Mouse (Mus musculus) spleen, adult 12 weeks (tissue): ENCODE measurements around the gene T.
"Not testable (repeated sequence)": the region's sequence is repeated elsewhere in the genome, so short reads cannot be mapped to it uniquely, and the experiment has no call there.

ENCODE experiments used
- DNase-seq: peaks from one replicate; pipeline ENCODE4 v3.0.0; 2022; ENCODE audit warnings: low spot score

T gene

DNA sequence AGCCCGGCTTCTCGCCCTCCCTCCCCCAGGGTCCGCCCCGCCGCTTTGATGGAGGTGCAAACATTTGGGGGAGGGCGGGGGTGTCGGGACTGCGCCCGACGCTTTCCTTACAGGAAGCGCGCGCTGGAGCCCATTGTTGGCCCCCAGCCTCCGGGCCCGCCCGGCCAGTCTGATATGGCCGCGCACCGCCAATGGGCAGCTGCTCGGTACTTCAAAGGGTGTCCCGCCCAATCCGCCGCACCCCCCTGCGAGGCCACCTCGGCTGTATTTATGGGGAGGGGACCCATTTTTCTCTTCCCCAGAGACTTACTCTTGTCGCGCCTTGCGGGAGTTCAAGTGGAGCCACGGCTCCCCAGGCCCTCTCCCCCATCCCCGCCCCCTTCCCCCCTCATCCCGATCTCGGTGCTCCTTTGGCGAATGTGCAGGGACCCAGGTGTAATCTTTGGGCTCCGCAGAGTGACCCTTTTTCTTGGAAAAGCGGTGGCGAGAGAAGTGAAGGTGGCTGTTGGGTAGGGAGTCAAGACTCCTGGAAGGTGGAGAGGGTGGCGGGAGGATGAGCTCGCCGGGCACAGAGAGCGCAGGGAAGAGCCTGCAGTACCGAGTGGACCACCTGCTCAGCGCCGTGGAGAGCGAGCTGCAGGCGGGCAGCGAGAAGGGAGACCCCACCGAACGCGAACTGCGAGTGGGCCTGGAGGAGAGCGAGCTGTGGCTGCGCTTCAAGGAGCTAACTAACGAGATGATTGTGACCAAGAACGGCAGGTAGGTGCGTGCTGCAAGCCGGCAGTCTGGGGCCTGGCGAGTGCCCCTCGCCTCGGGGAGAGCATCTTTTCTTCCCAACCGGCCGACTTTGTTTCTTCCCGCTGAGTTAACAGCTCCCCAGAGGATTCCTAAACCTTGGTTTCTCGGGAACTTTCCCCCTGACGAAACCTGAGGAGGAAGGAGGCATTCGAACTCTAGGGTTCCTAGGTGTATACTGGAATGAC, at the start of gene T:
T (plus strand) TSS at position 446 of the 983 bp plus-strand sequence.
- no peak for DNase-seq

DNA sequence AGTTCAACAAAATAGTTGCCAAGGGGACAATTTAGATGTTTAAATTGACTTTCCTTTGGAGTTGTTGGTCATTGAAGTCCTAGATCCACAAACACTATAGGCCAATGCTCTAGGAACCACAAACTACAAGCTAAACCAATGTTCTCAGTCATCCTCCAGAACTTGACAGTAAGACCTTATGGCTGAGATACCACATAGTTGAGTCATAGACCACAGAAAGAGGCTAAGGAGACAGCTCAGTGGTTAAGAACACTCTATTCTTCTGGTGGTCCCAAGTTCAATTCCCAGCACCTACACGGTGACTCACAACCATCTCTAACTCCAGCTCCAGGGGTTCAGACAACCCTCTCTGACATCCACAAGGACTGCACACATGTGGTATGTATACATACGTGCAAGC, 48.8 kb upstream of the T start:
- no peak for DNase-seq

DNA sequence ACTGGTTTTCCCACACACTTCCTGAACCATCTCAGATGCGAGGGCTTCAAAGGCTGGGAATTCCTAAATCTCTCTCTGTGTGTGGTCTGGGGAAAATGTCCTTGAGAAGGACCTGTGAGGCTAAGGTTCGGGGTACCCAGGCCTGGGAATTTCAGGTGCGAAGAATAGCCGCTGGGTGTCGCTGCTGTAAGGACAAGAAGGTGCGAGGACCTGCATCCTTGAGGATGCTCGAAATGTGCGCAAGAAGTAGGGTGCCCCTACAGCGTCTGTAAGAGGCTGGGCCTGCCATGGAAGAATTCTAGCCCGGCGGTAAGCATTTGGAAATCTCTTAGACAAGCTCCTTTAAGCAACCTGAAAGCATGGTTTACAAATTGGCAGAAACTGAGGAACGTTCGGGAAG, 45.8 kb upstream of the T start:
- no peak for DNase-seq

DNA sequence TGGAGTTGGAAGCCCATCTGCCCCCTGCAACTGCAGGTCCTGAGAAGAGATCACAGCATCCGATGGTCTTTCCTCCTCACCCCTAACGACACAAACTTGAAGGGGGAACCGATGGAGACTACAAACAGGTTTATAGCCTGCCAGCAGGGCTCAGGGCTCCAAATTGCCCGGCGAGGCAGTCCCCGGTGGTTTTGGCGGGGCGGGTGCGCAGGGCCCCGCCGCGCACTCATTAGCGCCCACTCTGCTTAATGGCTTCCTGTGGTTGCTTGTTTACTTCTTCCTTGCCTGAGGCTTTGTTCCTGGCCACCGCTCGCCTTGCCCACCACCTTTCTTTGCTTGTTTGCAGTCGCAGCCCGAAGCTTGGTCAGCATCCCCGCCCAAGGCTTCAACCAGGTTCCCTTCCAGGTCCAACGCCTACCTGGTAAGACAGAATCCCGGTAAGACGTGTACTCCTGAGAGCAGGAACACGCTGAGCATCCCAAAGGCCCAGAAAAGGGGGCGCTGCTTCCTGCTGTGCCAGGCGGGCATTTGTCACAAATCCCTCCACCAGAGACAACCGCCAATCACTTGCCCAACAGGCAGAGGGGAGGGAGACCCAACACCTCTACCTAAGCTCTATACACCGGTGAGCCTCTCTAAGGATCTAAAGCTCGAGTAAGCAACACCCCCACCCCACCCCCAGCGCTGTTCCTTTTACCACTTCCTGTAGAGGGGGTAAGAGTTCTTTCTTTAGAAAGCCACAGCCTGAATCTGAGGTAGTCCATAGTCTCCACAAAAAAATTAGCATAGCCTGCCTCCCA, 45.0 kb upstream of the T start:
- DNase-seq: no peak

DNA sequence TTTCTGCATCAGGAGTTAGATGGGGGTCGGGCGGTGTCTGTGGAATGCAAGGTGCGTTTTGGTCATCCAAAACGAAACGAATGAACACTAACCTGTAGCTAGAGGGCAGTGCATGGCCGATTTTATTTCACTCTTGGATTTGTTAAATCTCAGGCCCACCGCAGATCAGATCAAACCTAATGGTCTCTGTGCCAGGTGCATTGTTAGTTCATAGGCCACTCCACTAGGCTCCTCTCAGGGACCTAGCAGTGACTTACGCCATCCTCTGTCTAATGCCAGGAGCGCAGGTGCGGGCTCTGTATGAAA, 44.5 kb upstream of the T start:
- DNase-seq: no peak

DNA sequence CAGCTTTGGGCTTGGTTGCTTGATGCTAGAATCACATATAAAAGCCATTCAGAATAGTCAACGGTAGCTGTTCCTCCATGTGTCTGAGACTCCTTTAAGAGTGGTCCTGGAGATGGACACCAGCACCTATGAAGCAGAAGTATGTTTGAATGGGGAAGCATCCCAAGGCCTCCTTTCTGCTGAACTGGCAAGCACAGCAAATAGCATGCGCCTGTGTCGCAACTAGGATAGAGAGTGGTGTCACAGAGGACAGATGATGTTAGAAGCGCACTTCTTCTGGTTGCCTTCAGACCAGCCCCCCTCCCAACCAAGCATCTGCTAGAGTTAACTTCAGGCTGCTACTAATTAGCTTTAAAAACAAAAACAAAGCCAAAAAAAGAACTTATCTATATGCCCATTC, 43.7 kb upstream of the T start:
- no peak for DNase-seq

DNA sequence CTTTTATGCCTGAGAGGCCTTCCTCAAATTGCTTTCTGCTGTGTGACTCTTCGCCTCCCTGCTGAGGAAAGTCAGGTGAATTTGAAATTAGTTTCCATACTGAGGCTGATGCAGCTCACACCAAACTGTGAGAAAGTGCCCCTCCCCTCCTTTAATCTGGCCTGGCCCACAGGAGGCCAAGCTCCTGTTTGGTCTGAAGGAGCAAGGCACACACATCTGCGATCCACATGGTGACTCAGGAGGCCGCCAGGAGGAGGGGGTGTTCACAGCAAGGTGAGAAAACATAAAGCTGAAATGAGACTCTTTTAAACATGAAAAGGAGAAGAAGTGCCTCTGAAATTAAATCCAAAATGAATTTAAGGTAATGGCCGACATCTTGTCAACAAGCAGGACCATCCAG, 37.9 kb upstream of the T start:
- DNase-seq: no peak

DNA sequence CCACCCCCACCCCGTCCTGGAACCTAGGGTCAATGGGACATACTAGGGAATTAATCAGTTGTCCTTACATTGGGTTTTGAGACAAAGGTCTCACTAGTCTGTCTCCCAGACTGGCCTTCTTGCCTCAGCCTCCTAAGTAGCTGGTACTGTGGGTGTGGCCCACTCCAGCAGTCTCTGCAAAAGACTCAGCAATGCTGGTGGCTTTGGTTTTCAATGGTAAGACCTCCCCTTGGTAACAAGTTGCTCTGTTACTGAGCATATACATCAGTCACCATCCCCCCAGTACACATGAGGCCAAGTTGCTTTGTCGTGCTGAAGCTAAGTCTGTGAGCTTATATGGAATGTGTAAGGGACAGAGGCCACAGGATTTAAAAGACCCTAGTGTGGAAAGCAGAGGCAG, 36.3 kb upstream of the T start:
- DNase-seq: no peak

DNA sequence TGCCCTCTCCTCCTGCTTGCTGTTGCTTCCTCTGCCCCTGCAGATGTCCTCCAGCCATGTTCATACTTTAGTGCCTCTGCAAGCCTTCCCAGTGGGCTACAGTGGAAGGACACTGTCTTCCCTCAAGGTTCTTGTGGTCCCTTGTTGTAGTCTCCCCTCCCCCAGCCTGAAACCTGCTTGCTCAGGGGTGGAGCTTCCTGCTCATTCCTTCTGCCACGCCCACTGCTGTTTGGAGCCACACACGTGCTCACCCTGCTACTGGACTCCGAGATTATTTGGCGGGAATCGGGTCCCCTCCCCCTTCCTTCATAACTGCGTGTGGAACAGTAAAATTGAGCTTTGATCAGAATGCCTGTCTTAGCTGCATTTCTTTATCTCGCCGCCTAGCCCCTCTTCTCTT, 30.3 kb upstream of the T start:
- DNase-seq: not testable (repeated sequence)

DNA sequence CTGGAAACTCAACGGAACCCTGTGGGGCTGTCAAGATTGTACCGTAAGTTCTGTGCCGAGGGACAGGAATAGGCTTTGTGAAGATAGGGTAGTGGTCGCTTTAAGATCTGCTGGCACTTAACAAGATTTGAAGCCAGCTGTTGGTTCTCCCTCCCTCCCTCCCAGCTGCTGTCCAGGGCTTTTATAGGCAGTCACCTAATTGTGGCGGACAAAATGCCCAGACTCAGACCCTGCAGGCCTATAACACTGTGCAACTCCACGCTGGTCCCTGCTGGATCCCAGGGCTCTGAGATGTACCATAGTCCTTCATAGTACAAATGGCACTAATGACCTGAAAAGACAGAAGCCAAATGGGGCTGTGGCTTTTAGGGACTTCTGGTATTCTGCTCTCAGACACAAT, 27.9 kb upstream of the T start:
- no peak for DNase-seq

DNA sequence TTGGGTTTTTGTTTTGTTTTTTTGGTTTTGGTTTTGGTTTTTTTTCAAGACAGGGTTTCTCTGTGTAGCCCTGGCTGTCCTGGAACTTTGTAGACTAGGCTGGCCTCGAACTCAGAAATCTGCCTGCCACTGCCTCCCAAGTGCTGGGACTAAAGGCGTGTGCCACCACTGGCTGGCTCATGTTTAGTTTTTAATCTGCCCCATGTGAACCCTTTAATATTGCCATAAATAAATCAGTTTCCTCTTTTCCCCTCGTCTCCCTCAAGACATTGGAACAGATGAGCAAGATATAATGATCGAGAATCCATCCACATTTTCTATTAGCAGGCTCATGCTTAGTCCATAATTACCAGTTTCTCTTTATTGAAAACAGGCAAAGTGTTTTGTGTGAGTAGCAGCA, 26.2 kb upstream of the T start:
- not testable (repeated sequence) for DNase-seq

DNA sequence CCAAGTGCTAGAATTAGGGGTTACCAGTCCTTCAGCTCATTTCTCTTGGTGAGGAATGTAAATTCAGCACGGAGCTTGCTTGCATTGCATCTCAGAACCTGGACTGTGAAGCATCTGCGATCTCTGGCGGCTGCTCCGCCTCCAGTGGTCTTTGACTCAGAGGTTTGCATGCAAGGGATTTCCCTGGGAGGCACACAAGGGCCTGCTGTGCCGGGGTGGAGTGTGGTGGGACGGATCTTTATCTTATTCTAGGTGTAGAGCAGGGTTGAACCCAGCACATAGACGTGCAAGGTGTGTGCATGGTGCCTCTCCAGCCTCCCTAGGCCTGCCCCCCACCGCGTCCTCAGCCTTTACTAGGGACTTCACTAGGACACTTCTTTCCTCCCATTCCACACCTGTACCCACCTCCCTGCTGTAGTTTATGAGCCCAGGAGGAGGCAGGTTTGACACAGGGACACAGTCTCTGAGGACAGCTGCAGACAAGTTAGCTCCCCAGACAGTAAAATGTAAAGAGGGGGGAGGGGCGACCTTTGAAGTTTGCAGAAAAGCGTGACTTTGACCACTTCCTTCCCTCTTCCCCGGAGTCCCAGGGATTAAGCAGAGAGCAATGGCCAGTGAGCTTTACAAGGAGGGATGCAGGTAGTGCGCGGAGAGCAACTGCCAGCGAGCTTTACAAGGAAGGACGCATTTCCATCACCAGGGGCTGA, 25.5 kb upstream of the T start:
- DNase-seq: no peak

DNA sequence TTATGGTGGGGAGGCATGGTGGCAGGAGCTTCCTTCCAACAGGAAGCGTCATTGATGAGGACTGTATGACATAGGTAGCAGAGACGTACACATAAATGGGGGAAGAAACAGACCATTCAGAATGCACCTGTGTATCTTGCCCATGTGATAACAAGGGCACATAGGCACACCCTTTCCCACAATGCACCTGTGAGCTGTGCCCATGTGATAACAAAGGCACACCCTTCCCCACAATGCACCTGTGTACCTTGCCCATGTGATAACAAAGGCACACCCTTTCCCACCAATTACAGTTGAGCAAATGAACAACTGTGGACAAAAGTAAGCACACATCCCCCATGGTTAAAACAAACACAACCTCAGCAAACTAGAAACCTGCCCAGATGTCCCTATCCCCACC, 23.9 kb upstream of the T start:
- no peak for DNase-seq

DNA sequence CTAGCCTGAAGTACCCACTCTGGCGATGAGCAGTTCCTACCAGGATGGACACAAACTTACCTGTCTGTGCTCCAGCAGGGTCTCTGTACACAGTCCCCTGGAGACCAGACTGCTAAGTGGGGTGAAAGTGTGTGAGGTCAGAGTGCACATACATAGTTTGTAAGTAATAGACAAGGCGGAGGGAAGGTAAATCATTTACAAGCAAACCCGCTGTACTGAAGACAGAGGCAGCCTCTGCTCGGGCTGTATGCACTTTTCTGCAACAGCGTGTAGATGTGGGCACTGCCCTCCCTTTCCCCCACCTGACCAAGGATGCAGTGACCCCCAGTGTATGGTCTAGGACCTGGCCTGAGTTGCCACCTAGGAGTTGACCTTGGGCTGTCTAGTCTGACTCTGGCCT, 20.6 kb upstream of the T start:
- no peak for DNase-seq

DNA sequence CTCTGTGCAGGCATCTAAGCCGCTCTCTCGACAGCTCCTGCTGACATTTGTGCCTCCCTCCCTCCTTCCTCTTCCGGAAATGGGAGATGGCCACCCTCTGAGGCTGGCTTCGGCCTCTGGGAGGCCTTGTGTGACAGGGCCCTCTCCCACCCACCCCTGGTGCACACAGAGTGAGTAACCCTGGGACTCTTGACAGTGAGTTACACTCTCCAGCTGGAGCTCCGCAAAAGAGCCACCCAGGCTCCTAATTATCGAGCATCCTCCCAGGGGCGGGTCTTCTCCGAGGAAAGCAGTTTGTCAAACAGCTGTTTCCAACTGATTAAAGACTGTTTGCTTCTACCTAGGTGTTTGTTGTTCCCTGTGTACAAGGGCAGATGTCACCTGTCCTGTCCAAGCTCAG, 18.7 kb upstream of the T start:
- no peak for DNase-seq

DNA sequence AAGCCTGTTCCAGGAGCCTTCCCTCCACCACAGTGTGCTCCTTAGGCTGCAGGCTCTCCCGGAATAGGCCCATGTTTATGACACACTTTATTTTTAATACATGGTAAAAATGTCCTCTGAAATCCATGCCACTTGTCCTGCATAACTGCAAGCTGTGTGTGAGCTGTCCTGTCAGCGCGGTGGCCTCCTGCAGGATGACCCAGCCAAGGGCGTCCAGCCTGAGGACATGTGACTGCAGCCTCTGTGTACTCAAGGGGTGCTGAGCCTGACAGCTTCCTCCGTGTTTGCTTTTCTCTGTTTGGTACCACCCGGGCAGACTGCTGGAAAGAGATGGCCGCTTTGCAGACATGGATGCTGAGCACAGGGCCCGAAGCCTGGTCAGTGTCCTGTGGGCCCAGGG, 17.4 kb upstream of the T start:
- no peak for DNase-seq

DNA sequence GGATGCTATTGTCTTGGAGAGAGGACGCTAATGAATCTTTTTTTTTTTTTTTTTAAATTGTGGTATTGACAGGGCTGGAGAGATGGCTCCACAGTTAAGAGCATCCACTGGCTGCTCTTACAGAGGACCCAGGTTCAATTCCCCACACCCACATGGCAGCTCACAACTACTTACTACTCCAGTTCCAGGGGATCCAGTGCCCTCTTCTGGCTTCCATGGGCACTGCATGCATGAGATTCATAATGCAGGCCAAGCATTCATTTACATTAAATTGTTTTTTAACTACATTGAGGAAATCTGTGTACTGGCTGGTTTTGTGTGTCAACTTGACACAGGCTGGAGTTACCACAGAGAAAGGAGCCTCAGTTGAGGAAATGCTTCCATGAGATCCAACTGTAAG, 13.5 kb upstream of the T start:
- no peak for DNase-seq

DNA sequence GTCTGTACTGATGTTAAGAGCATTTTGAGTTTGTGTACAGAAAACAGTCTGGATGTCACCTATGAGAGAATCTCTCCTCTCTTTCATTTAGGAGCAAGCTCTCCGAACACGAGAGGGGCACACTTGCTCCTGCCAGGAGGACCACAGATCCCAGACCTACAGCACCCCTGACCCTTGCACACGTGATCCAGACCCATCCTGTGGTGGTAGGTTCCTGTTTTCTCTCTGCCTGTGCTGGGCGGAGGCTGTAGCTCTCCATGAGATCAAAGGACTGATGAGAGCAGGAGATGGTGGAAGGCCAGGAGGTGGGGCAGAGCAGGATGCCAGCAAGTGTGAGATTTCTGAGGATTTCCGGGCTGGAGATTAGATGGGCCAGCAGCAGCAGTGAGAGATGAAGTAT, 12.7 kb upstream of the T start:
- no peak for DNase-seq

DNA sequence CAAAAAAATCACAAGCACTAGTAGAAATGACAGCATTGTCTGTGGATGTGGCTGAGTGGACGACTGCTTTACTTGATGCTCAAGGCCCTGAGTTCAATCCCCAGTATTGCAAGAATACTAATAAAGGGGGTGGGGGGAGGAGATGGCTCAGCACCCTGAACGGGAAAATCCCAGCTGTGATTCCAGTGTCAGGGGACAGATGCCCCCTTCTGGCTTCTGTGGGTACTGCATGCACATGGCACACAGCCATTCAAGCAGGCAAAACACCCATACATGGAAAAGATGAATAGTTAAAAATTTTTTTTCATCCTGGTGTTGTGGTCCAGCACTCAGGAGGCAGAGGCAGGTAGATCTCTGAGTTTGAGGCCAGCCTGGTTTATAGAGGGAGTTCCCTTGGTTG, 10.9 kb upstream of the T start:
- no peak for DNase-seq

DNA sequence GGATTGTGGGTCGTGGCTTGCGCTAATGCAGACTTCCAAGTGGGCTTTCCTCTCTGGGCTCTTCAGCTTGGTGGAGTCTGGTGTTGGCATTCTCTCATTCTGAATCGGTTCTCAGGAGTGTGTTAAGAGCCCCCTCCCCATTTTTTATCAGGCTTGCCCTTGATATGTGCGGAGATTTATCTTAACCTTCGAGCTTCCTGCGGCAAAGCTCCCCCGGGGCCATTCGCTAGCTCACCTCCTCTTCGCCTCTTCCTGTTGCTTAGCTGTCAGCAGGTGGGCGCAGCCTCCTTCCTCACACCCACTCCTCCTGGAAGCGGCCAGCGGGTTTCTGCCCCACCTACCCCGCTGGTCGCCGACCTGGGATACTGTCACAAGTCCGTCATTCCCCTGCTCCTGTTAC, 4.8 kb upstream of the T start:
- no peak for DNase-seq

DNA sequence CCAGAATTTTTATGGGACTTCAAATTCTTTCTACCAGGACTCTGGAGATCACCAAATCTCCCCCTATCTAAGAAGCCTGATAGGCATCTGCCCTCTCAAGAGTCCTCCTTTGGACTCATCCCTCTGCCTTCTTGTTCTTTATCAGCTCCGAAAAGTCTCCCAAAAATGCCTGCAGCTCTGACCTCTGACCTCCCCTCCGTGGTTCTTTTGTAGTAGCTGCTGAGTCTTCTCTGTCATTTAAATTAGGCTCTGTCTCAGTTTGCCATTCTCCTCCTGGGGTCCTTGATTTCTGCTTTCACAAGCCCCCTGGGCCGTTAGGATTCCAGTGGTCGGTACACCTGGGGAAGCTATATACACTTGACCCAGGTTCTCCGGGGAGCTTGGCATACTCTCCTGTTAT, 4.3 kb upstream of the T start:
- DNase-seq: no peak

DNA sequence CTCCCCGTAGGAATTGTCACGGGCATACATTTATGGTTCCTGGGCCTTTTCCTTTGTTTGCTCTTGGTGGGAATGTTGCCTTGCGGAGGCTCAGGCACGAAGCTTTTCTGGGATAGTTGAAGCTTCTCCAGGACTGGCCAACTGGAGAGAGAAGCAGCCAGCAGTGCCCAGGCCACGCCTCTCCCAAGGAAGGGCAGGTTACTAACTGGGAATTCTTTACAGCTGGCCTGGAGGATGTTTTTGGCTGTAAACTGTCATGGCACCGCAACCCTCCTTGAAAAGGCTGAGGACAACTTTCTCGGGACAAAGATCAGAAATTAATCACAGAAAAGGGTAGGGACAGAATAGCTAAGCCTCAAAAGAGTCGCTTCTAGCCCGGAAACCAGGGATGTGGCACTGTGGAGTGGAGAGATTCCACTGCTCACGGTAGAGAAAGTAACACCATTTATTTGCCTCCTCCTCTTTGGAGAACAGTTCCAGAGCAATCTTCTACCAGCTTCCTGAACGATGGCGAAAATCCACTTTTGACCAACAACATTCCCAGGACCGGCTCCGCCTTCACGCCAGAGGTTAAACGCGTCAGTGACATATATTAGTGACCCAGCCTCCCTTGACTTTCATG, 1.9 kb upstream of the T start:
- DNase-seq: no peak
